Mouse (Mus musculus) regulatory T cell (primary cell): ENCODE measurements around the gene Palm.

Experiments used
- in situ Hi-C: fragments of 300-600 bp; cut with MboI, MseI; formaldehyde crosslinking; loops from one replicate; pipeline ENCODE4 v1.15.1; 2025; ENCODE audit warnings: high pct_unique_total_duplicates

Gene Palm

GRCm38 (mm10) chr10:79823011-79823410, 29.6 kb downstream of the Palm start:
- in situ Hi-C loops: no loop called here

- in situ Hi-C loops: no loop called here
Measured at GRCm38 (mm10) chr10:79824413-79824812, 31.0 kb downstream of the Palm start.

GRCm38 (mm10) chr10:79831583-79831982, 38.2 kb downstream of the Palm start:
- in situ Hi-C loops: loop anchor here (5.0 kb wide), 1 partner anchor 91 kb away; the partner anchor contains the start of gene R3hdm4

- in situ Hi-C loops: loop anchor here (5.0 kb wide), 1 partner anchor 90 kb away; the partner anchor contains the start of gene R3hdm4
Measured at GRCm38 (mm10) chr10:79832026-79832785, 38.8 kb downstream of the Palm start.

GRCm38 (mm10) chr10:79832786-79833181, 39.4 kb downstream of the Palm start:
- in situ Hi-C loops: loop anchor here (5.0 kb wide), 1 partner anchor 90 kb away; the partner anchor contains the start of gene R3hdm4

- in situ Hi-C loops: loop anchor here (5.0 kb wide), 1 partner anchor 87 kb away; the partner anchor contains the start of gene R3hdm4
Measured at GRCm38 (mm10) chr10:79834769-79835398, 41.5 kb downstream of the Palm start.

- in situ Hi-C loops: no loop called here
Measured at GRCm38 (mm10) chr10:79836918-79837317, 43.5 kb downstream of the Palm start.

GRCm38 (mm10) chr10:79838151-79838550, 44.8 kb downstream of the Palm start:
- in situ Hi-C loops: no loop called here

GRCm38 (mm10) chr10:79840091-79840490, 46.7 kb downstream of the Palm start:
- in situ Hi-C loops: no loop called here

GRCm38 (mm10) chr10:79840644-79841551, 47.5 kb downstream of the Palm start:
- in situ Hi-C loops: no loop called here

- in situ Hi-C loops: no loop called here
Measured at GRCm38 (mm10) chr10:79842322-79842721, 49.0 kb downstream of the Palm start.

- in situ Hi-C loops: no loop called here
Measured at GRCm38 (mm10) chr10:79843476-79843875, 50.1 kb downstream of the Palm start.

- in situ Hi-C loops: no loop called here
Measured at GRCm38 (mm10) chr10:79846553-79846952, 53.2 kb downstream of the Palm start.

GRCm38 (mm10) chr10:79849941-79850628, 56.7 kb downstream of the Palm start:
- in situ Hi-C loops: loop anchor here (10.0 kb wide), 1 partner anchor 1325 kb away; the partner anchor contains the start of gene Eef2

GRCm38 (mm10) chr10:79851653-79852052, 58.3 kb downstream of the Palm start:
- in situ Hi-C loops: loop anchor here (10.0 kb wide), 1 partner anchor 1323 kb away; the partner anchor contains the start of gene Eef2

GRCm38 (mm10) chr10:79852107-79852789, 58.9 kb downstream of the Palm start:
- in situ Hi-C loops: loop anchor here (10.0 kb wide), 1 partner anchor 1323 kb away; the partner anchor contains the start of gene Eef2

GRCm38 (mm10) chr10:79852827-79853226, 59.5 kb downstream of the Palm start:
- in situ Hi-C loops: loop anchor here (10.0 kb wide), 1 partner anchor 1322 kb away; the partner anchor contains the start of gene Eef2

- in situ Hi-C loops: loop anchor here (10.0 kb wide), 1 partner anchor 1321 kb away; the partner anchor contains the start of gene Eef2
Measured at GRCm38 (mm10) chr10:79853392-79853791, 60.0 kb downstream of the Palm start.

GRCm38 (mm10) chr10:79853860-79854795, 60.8 kb downstream of the Palm start, which contains the start of gene Ptbp1:
Gene Ptbp1, plus strand, starts transcription at chr10:79854427.
- in situ Hi-C loops: loop anchor here (10.0 kb wide), 1 partner anchor 1321 kb away; the partner anchor contains the start of gene Eef2
